Mouse (Mus musculus) induced T-regulatory cell, adult 2 months (primary cell): ENCODE measurements around the gene Gm20708.
"Not testable (repeated sequence)": the region's sequence is repeated elsewhere in the genome, so short reads cannot be mapped to it uniquely, and the experiment has no call there.

ENCODE experiments used
- DNase-seq: peaks from one replicate; pipeline ENCODE4 v3.0.0-alpha.2; 2012; ENCODE audit warnings: low read depth

The Gm20708 gene

DNA sequence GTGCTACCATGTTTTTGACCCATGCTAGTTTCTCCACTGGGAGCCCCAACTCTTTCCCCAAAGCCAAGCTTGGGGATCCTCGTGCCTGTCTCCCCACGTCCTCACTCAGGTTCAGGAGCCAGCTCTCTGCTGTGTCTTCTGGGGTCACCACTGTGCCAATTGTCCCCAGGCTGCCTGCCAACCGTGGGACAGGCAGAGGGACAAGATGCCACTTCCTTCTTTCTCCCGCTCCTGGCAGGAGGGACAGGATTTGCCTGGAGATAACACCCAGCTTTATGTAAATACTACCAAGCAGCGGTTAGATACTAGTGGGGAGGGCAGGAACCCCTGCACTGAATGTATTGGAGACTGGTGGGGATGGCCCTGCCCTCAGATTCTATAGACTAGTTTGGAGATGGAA lies 4.4 kb downstream of the Gm20708 start:
- no peak for DNase-seq

DNA sequence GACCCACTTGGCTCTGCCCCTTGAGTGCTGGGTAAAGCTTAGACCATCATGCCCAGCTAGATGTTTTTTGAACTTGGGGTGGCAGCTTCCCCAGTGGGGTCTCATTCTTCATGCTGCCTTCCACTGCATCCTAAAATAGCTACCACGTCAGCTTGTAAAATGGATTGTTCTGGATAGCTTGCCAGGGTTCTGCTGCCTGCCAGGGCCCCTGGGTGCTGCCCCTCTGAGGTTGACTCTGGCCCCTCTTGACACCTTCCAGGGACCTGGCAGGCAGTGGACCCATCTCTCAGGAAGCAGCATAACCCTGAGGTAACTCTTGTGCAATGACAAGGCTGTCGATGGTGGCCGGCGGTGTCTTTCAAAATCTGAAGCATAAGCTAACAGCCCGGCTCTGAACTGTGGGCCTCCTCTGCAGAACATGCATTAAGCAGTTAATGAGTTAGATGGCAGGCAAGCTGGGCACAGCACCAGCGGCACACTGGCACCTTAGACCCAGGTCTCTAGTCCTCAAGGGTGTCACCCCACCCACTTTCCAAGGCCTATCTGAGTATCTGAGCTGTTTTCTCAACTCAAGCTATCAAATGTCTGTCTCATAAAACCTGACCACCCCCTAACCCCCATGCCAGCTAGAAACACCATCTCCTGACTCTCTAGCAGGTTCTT lies 5.4 kb downstream of the Gm20708 start:
- DNase-seq: no peak

DNA sequence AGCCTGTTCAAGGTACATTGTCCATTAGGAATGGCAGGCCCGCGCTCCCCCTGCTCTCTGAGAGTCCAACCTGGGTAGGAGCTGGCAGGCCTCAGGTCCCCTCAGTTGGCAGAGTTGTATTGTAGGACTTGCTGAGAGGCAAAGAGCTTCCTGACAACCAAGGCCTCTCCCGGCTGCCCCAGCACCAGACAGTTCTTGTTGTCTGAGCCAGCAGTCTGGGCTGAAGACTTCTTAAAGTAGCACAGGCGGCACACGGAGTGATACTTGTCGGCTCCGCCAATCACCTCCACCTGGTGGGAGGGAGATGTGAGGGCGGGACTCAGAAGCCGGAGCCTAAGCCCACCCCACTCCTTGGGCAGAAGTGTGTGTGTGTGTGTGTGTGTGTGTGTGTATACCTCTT lies 6.4 kb downstream of the Gm20708 start:
- not testable (repeated sequence) for DNase-seq

DNA sequence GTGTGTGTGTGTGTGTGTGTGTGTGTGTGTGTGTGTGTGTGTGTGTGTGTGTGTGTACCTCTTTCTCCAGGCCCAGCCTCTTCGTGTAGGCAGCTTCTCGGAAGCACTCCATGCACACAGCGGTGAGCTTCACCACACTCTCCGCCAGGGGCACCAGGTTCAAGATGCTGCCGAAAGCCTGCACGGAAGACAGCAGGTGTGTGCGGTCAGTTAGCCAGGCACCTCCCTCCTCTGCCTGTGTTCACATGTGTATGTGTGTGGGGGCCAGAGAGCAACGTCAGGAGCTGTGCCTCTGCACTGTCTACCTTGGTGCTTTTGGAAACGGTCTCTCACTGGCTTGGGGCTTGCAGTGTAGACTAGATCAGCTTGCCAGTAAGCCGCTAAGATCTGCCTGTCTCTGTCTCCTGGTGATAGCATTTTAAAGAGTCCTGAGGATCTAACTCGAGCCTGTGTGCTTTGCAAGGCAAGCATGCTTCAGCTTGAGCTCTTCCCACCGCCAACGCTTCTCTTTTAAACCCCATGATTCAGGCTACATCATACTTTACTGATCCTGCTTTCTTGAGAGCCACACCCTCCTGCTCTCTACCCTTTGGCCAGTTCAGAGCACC lies 7.0 kb downstream of the Gm20708 start:
- DNase-seq: no peak

DNA sequence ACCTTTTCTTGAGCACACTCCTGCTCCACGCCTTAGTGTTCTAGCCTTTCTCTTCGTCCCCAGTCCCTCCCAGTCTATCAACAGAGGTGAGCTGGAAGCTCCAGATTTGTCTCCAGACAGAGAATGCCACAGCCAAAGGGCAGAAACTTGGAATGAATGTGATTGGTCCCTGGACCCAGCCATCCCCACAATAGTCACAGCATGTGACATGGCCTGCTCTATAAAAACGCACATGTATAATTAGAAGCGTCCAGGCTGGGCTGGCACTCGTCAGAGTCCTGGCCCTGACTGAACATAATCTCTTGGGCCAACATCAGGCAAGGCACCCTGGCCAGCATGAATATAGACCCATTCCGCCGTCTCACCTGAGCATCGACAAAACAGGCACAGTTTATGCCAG lies 9.6 kb downstream of the Gm20708 start:
- DNase-seq: no peak

DNA sequence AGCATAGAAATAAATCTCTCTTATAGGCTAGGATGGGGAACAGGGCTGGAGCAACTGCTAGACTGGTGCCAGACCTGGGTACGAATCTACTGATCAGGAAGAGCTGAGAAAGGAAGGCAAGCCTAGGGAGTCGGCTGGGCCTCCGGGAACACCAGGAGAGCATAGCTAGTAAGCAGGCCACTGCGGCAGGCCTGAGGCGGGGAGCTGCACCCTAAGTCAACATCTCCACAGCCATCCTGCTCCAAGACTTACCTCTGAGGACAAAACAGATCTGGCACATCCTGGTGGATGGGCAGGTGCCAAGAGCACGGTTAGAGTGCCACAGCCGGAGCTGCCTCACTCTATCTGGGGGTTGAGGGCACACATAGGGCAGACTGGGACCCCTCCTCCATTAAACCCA lies 10.7 kb downstream of the Gm20708 start:
- no peak for DNase-seq

DNA sequence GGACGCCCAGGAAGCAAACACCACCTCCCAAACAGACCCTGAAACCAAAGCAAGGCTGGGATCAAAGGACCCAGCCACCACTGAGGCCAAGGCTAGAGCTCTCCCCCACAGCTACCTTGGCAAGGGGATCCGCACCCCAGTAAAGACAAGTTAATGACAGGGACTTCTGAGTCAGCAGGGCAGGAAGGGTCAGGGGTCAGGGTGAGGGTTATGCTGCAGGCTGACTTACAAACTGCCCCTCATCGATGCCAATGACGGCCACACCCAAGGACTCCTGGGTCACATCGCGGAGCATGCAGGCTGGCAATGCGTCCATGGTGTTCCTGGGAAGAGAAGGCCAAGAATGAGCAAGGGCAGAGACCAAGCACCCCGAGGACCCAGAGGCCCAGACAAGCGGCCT lies 12.4 kb downstream of the Gm20708 start:
- DNase-seq: no peak

DNA sequence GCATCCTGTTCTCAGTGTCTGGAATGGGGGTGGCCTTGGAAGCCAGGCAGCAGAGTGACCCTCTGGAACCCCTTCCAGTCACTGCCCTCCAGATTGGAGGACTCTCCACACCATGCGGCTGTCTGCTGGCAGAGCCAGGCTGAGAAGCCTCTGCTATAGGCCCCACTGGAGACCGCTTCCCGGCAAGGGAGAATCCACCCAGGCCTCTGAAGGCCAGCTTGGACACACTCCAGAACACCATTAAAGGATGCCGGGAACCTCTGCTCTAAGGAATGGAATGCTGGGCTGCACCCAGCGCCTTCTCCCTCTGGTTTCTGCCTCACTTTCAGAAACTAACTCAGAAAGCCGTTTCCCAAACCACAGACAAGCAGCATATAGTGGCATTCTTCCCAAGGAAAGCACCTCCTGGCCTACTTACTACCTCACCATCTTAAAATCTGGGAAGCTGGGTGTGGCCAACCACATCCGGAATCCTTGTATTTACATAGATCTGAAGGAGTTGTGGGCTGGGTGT lies 13.3 kb downstream of the Gm20708 start:
- DNase-seq: no peak

DNA sequence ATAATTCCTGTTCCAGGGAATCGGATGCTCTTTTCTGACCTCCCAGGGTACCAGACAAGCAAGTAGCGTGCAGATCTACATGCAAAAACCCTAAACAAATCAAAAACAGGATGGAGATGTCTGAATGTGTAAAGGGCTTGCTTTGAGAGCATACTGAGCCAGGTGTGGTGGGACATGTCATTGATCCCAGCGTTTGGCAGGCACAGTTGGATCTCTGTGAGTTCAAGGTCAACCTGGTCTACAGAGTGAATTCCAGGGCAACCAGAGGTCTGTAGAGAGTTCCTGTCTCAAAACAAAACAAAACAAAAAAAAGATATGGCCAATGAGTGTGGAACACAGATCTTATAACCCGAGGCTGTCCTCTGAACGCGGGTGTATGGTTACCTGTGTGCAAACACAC lies 13.9 kb downstream of the Gm20708 start:
- no peak for DNase-seq

DNA sequence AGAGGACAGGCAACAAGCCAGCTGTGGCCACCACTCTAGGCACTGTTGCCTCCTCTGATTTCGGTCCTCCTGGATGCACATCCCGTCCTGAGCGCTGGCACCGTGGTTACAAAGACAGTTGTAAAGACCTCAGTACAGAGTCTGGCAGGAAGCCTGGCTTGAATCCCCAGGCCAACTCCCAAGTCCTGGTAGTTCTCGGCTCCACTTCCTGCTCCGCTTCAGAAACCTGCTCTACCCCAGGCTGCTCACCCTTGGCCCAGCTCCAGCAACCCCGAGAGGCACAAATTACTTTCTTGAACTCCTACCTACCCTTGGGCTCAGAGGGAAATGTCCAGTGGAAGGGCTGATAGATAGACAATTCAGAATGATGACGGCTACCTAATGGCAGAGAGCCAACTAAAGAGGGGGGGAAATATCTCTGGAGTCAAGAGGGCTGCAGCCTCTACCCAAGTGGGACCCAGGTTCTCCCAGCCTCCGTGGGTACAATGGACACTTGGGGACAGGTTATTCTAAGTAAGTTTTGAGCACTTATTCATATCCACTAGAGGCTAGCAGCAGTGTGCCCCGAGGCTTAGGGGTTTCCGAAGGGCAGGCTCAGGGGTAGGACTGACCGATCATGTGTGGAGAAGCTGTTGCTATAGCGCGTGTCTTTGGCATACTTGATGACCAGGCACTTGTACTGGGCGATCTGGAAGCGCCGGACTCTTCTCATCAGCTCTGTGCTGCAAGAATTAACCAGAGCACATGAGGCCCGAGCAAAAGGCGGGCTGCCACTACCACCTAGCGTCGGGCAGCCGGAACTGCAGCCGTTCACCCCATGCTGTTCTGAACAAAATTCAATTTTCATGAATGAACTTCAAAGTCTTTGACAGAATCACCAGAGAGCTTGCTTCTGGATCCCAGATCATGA lies 14.8 kb downstream of the Gm20708 start:
- peak; percentile 88 for DNase-seq

DNA sequence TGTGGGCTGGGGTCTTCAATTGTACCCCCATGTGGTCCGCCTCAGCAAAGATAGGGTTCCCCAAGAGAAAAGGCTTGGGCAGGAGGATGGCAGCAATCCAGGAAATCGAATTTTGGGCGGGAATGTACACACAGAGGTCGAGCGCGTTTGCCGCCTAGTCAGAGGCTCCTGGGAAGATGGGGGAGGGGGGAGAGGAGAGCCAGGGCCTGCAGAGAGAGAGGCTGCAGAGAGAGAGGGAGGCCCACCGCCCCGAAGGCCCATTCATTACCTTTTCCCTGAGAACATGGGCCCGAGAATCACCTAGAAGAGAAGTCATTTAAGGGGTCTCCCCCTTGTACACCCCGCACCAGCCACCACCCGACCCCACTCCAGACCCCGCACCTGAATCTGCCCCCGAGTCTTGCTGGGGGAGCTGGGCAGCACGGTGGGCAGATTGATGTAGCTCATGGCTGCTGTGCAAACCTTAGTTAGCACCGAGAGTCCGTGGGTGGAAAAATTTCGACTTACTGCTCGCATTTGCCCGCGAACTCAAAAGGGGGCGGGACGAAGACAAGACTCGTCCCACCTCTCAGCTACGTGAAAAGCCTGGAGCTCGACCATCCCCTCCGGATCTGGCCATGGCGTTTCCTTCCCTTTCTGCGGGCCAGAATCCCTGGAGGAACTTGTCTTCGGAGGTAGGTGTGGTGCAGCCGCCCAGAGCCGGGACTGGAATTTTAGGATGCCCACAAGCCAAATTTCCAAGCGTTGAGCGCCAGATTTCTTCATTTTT lies 16.0 kb downstream of the Gm20708 start, which contains the start of the genes Afmid and Tk1:
Afmid (plus strand) TSS at position 592 of the 769 bp plus-strand sequence.
Tk1 (minus strand) TSS at position 760 of the 769 bp plus-strand sequence.
- peak; percentile 91 for DNase-seq

DNA sequence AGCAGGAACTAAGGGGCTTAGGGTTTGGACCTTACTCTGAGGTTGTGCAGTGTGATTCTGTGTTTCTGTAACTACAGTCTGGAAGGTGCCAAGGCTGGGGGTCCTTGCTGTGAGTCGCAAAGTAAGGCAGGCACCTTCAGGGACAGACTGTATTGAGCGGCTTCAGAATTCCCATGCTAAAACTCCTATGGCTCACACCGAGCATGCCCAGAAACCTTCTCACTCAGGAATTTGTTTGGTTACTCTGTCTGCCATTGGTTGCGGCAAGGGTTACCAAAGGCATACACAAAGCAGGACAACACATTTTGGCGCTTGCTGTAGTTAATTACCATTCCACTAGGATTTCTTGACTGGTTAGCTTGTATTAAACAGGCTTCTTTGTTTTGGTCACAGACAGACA lies 16.7 kb downstream of the Gm20708 start:
- no peak for DNase-seq

DNA sequence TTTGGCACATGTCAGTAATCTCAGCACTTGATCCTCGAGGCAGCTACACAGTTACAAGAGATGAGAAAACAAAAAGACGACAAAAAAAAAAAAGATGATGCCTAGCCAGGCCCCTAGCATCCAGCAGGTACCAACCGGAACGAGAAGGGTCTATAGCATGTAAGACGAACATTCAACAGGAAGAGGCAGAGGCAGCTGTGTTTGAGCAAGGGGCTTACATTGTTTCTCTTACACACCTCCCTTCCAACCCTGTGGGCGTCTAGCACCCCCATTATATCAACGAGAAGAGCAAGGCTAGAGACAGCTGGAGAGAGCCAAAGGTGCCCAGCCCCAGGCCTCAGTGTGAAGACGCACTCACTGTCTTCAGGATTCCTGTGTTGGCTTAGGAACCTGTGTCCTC lies 17.4 kb downstream of the Gm20708 start:
- peak; percentile 61 for DNase-seq

DNA sequence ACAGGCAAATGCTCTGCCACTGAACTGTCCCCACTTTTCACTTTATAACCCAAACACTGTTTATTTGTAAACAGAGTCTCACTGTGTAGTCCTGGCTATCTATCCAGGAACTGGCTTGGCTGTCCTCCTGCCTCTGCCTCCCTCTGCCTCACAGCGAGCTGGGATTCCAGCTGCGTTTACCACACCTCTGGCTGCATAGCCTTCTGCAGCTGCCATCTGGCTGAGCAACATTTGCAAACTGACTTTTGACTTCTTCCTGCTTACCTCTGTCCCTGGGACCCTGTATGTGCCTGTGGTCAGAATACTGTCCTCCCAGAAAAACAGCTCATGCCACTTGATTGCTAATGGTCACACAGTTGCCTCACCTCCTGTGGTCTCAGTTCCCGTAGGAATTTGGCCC lies 17.9 kb downstream of the Gm20708 start:
- DNase-seq: no peak

DNA sequence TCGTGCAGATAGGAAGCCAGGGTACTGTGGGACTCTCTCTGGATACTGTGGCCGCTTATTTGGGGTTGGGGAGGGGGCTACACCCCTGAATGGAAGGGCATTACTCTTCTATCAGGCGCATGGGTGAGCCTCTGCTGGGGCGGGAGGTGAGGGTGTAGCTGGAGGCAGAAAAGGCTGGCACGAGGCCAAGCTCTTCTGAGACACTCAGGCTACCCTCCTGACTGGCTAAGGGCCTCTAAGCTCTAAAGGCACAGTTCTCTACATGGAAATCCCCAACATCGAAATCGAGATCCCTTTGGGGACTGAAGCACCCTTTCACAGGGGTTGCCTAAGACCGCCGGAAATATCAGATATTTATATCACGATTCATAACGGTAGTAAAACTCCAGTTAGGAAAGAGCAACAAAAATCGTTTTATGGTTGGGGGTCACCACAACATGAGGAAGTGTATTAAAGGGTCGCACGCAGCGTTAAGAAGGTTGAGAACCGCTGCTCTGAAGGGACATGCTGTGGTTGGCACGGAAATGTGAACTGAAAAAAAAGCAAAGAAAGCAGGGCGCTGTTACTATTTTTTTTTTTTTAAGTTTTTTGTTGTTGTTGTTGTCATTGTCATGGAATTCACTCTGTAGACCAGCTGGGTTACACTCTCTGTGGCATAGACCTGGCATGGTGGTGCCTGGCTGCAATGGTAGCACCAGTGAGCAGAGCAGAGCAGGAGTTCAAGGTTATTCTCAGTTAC lies 18.9 kb downstream of the Gm20708 start:
- peak; percentile 95 for DNase-seq

DNA sequence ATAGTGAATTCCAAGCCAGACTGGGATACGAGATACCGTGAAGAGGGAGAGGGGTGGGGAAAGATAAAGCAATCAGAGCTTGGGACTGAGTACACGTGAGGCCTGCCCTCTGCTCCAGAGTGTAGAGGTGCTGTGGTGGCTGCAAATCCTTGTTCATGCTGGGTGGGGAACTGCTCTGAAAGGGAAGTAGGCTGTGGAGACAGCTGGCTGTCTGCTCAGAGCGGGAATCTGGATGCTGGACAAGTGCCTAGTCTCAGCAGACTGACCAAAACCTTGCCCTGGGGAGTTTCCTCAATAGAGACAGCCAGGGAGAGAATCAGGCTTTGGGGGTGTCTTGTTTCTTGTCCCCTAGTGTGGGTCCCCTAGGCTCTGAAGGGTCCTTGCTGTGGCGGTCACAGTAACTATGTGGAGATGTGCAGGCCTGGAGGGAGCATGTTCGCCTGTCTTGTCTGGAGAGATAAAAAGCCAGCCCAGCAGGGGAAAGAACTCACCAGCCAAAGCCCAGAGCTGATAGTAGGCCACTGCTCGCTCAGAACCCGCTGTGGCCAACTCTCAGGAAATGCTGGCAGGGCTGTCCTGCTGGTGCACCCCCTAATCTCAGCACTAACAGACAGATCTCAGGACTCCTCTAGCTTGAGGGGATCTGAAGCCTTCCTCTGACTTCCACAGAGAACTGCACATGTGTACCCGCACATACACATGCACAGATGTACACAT lies 19.6 kb downstream of the Gm20708 start:
- DNase-seq: peak; percentile 35

DNA sequence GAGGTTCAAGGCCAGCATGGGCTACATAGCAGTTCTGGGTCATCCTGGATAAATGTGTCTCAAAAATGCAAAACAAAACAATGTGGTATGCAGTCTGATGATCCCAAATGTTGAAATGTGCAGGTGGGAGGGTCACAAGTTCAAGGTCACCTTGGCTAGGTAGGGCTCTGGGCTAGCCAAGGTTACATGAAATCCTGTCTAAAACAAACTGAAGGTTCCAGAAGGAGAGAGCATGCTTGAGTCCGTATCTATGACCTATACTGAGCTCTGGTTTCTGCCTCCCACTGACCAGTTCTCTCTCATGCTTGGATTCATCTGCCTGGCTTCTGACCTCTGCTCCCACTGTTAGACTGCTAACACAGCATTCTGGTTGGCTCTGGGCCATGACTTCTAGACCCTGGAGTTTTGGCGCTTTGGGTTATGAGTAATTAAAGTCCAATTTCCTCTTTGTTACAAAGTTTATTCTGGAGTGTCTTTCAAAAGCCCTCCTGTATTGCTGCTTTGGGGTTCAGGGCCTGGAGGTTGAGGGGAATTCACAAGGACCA lies 20.3 kb downstream of the Gm20708 start:
- DNase-seq: no peak

DNA sequence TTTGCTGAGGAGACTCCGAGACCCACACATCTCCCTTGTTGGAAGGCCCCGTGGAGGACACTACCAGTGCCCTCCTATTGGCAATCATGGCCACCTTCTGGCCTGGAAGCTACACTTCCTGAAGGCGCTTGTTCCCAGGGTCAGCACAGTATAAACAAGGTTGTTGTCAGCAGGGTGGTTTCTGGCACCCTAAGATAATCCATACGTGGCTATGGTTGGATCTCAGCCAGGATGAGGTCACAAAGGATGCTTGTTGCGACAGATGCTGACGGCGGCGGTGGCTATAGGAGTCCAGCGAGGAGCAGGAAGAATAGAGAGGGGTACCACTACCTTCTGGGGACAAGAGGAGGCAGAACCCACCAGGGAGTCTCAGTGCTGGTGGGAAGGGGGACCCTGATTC lies 20.9 kb downstream of the Gm20708 start:
- DNase-seq: no peak

DNA sequence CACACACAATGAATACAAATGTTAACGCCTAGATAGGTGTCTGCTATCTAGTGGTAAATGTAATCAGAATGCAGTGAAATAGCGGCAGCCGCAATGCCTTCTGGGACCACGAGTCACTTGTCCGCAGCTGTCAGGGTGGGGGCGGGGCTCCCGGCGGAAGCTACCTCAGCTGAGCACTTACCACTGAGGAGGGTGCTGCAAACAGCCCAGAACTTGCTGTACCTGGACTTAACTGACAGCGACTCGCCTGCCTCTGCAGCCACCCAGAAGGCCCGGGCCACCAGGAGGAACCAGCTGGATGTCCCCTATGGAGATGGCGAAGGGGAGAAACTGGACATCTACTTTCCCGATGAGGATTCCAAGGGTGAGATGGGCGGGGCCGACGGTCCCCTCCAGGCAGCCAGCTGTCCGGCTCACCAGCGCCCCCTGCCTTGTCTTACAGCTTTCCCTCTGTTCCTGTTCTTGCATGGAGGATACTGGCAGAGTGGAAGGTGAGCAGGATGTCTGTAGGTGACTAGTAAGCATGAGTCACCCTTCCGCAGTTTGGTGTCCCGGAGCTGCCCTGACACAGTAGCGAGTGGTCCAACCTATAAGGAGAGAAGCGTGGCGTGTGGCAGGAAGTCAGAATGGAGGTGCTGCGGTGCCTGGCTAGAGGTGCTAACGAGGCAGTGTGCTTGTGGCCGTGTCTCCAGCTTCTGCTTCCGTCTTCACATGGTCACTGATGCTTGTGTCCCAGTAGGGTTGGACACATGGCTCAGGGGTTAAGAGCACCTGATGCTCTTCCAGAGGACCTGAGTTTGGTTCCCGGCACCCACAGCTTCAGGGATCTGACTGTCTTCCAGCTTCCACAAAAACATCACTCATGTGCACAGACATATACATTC lies 22.9 kb downstream of the Gm20708 start:
- DNase-seq: peak; percentile 97
